ENCODE assay signal across 9 mouse cellular contexts in genomic region chr16:10394699-10395540, GRCm38 (mm10). TPM values are rescaled to one million over a fixed set of nuclear protein-coding genes. Genes with fewer than 3 reads are reported as not detected.
DNase-seq lines count a peak whose midpoint lies in the region; ATAC-seq and TF ChIP-seq lines count a peak whose summit lies in the region.
"Had no signal": no experiment of that assay in that cellular context is flagged by ENCODE, and none has a peak within 500 bp of the region (broad histone marks: within the 10 kb centered on the region; RNA-seq: fewer than 3 reads in every experiment).

TSS of gene Tekt5 (minus strand) at chr16:10395490.

- DNase-seq in gastrocnemius, postnatal 10 days = peak; percentile 54
- no peak for DNase-seq in gastrocnemius, postnatal 36 days
- DNase-seq in hindbrain, postnatal 0 days (ENCODE audit: low spot score) = peak; percentile 70
- DNase-seq in liver, adult 2 months (ENCODE audit: extremely low read depth, low read depth, low spot score) = peak; percentile 14
- DNase-seq in thymus, postnatal 14 days = peak; percentile 53

- peak; percentile 59 for TF ChIP-seq CTCF in bone marrow, adult 2 months (IDR thresholded peaks at IDR 0.05; ENCODE audit: control insufficient read depth, insufficient read depth, low read length)
- TF ChIP-seq CTCF in hindbrain, postnatal 0 days (IDR thresholded peaks at IDR 0.05; ENCODE audit: low read depth) = peak; percentile 69
- TF ChIP-seq CTCF in liver, adult 2 months (IDR thresholded peaks at IDR 0.05; ENCODE audit: low read depth, low read length) = peak; percentile 92

- H3K9me3 ChIP-seq in forebrain, embryonic 12.5 days = no peaks in the 10 kb centered on the region
- H3K9me3 ChIP-seq in hindbrain, postnatal 0 days (ENCODE audit: low read length) = no peaks in the 10 kb centered on the region

- H3K4me1 ChIP-seq in bone marrow, adult 2 months (ENCODE audit: control insufficient read depth, insufficient read depth, low read length) = no peaks in the 10 kb centered on the region
- peaks cover 6% of the 10 kb centered on the region; the same call in 1 of the 2 replicates for H3K4me1 ChIP-seq in forebrain, embryonic 12.5 days
- 0 out of 2 replicates have a peak, but pooled peaks cover 10% of the 10 kb centered on the region for H3K4me1 ChIP-seq in hindbrain, postnatal 0 days (ENCODE audit: insufficient read depth, low read length)
- H3K4me1 ChIP-seq in liver, adult 2 months (ENCODE audit: control insufficient read depth, insufficient read depth, low read length) = no peaks in the 10 kb centered on the region

- no peaks in the 10 kb centered on the region for H3K36me3 ChIP-seq in forebrain, embryonic 12.5 days (replicated peaks)
- no peaks in the 10 kb centered on the region for H3K36me3 ChIP-seq in hindbrain, postnatal 0 days (ENCODE audit: insufficient read depth, low read length)
- no peaks in the 10 kb centered on the region for H3K36me3 ChIP-seq in liver, adult 2 months (ENCODE audit: control insufficient read depth, insufficient read depth, low read length)
- H3K36me3 ChIP-seq in myocyte (ENCODE audit: control insufficient read depth, insufficient read depth) = no peaks in the 10 kb centered on the region

- intact Hi-C loops in gastrocnemius, postnatal 36 days (cut with DNase I) = loop anchor here (5.0 kb wide), 1 partner anchor 113 kb away; no protein-coding TSS in a partner anchor

- no peak within 1 kb of the TSS for H3K4me3 ChIP-seq in bone marrow, adult 2 months (replicated peaks; ENCODE audit: control insufficient read depth, low read depth, low read length)
- peak within 1 kb of the TSS; percentile 29 for H3K4me3 ChIP-seq in forebrain, embryonic 12.5 days (replicated peaks)
- H3K4me3 ChIP-seq in hindbrain, postnatal 0 days (ENCODE audit: low read length) = peak within 1 kb of the TSS; percentile 41
- H3K4me3 ChIP-seq in liver, adult 2 months (ENCODE audit: insufficient read depth, low read depth, low read length) = peak within 1 kb of the TSS; percentile 29; the same call in 1 of the 2 replicates
- H3K4me3 ChIP-seq in myocyte = no peak within 1 kb of the TSS

- H3K4me2 ChIP-seq in forebrain, embryonic 12.5 days = peak within 1 kb of the TSS; percentile 52
- peak within 1 kb of the TSS; percentile 62 for H3K4me2 ChIP-seq in hindbrain, postnatal 0 days (ENCODE audit: low read depth, low read length)
- H3K4me2 ChIP-seq in myocyte (ENCODE audit: low read depth) = peak within 1 kb of the TSS; percentile 18

- H3K27me3 ChIP-seq in forebrain, embryonic 12.5 days = peaks cover 22% of the 10 kb centered on the region
- H3K27me3 ChIP-seq in hindbrain, postnatal 0 days (ENCODE audit: insufficient read depth, low read length) = no peaks in the 10 kb centered on the region
- no peaks in the 10 kb centered on the region for H3K27me3 ChIP-seq in liver, adult 2 months (ENCODE audit: control insufficient read depth, insufficient read depth, low read length)
- H3K27me3 ChIP-seq in myocyte (ENCODE audit: control insufficient read depth, insufficient read depth, insufficient read length) = peaks cover 13% of the 10 kb centered on the region

- no peak for ATAC-seq in forebrain, embryonic 12.5 days (ENCODE audit: low FRiP score)
- ATAC-seq in hindbrain, postnatal 0 days = peak; percentile 77

- no peaks in the 10 kb centered on the region for H3K79me2 ChIP-seq in liver, adult 2 months (ENCODE audit: control insufficient read depth, insufficient read depth, low read length)
- no peaks in the 10 kb centered on the region for H3K79me2 ChIP-seq in myocyte (ENCODE audit: control insufficient read depth, insufficient read depth)

- TF ChIP-seq POLR2A in bone marrow, adult 2 months (IDR thresholded peaks at IDR 0.05; ENCODE audit: borderline replicate concordance, control insufficient read depth, low read depth, low read length) = no peak
- no peak for TF ChIP-seq POLR2A in liver, adult 2 months (IDR thresholded peaks at IDR 0.05; ENCODE audit: extremely low read depth, insufficient read depth, low read length)
- no peak for TF ChIP-seq POLR2A in myocyte (IDR thresholded peaks at IDR 0.05; ENCODE audit: insufficient read length, low read depth)

- H3ac ChIP-seq in myocyte (ENCODE audit: control insufficient read depth, insufficient read length) = no peak within 1 kb of the TSS

- no peak within 1 kb of the TSS for H3K9ac ChIP-seq in forebrain, embryonic 12.5 days
- H3K9ac ChIP-seq in hindbrain, postnatal 0 days (replicated peaks; ENCODE audit: low read length) = peak within 1 kb of the TSS; percentile 38
- peak within 1 kb of the TSS; percentile 10; the same call in 1 of the 2 replicates for H3K9ac ChIP-seq in liver, adult 2 months (ENCODE audit: low read depth, low read length)

- no peak within 1 kb of the TSS; the same call in 1 of the 2 replicates for H3K27ac ChIP-seq in bone marrow, adult 2 months (ENCODE audit: control insufficient read depth, insufficient read depth, low read depth, low read length, poor library complexity)
- H3K27ac ChIP-seq in forebrain, embryonic 12.5 days = no peak within 1 kb of the TSS
- peak within 1 kb of the TSS; percentile 60 for H3K27ac ChIP-seq in hindbrain, postnatal 0 days
- no peak within 1 kb of the TSS for H3K27ac ChIP-seq in liver, adult 2 months (replicated peaks; ENCODE audit: insufficient read depth, low read depth, low read length)
- H3K27ac ChIP-seq: macrophage had no signal

- WGBS in bone marrow, adult 2 months = 37% methylated on average over 37 of the region's 37 CpGs
- WGBS in forebrain, embryonic 12.5 days = 7% methylated on average over 37 of the region's 37 CpGs
- 6% methylated on average over 37 of the region's 37 CpGs for WGBS in hindbrain, postnatal 0 days
- 12% methylated on average over 37 of the region's 37 CpGs for WGBS in liver, adult 2 months

TF ChIP-seq in myocyte, 11 proteins besides CTCF, POLR2A, EP300 and RAD21:
- TF ChIP-seq E2F4 (IDR thresholded peaks at IDR 0.05; ENCODE audit: insufficient read depth) = no peak
- TF ChIP-seq MYOG (IDR thresholded peaks at IDR 0.05; ENCODE audit: control insufficient read depth in 1 of 3, insufficient read depth in 1 of 3, insufficient read length in 2 of 3, low read depth in 2 of 3) = peak in 1 of 3 experiments; percentile 3
- TF ChIP-seq USF1 (IDR thresholded peaks at IDR 0.05; ENCODE audit: low read depth) = no peak
- no peak for TF ChIP-seq MAX (IDR thresholded peaks at IDR 0.05; ENCODE audit: low read depth)
- TF ChIP-seq TCF12 (IDR thresholded peaks at IDR 0.05; ENCODE audit: insufficient read depth, poor library complexity, severe bottlenecking) = no peak
- no peak for TF ChIP-seq SRF (IDR thresholded peaks at IDR 0.05; ENCODE audit: control insufficient read depth, insufficient read length, low read depth)
- no peak for TF ChIP-seq POLR2AphosphoS2 (IDR thresholded peaks at IDR 0.05; ENCODE audit: insufficient read length, low read depth)

RNA-seq across cellular contexts. Expression of gene Tekt5, which starts in this region (rescaled TPM):
- under 1 TPM; 0.23 to 0.31 TPM for total RNA-seq in gastrocnemius, postnatal 10 days (2021)
- not detected for total RNA-seq in gastrocnemius, postnatal 36 days (2021)
- polyA plus RNA-seq in bone marrow, adult 2 months (2011; ENCODE audit: insufficient read depth, insufficient read length, low replicate concordance, missing spikeins) = 0.77 TPM in 1 of 2 replicates, not detected in the other
- 0.14 and 0.18 TPM in 2 replicates for polyA plus RNA-seq in forebrain, embryonic 12.5 days (2016; fragmentation: Nextera tagmentation; extraction: Ambion mirVana)
- total RNA-seq in hindbrain, postnatal 0 days (2014; rRNA removed) = 8.6 and 10.2 TPM in 2 replicates
- 24.7 and 28.2 TPM in 2 replicates for polyA plus RNA-seq in hindbrain, postnatal 0 days (2015; fragmentation: Nextera tagmentation; extraction: Ambion mirVana)
- 0.09 TPM in 1 of 2 replicates, not detected in the other for total RNA-seq in liver, adult 2 months (2014; rRNA removed)
- polyA plus RNA-seq in liver, adult 2 months (2012; rRNA removed) = 0.07 and 0.12 TPM in 2 replicates
- 21.8 TPM for polyA plus RNA-seq in myocyte (2012; fragmentation: generic; extraction: Trizol)
- polyA plus RNA-seq: macrophage had no signal

Comparison
In these comparisons a context has a peak if more than half of its experiments do, and no peak if none do; other contexts are left out.
1. RNA of gene Tekt5 (polyA plus RNA-seq): 24.7 to 28.2 TPM in hindbrain, postnatal 0 days and 21.8 TPM in myocyte (single experiment); 0.14 to 0.18 TPM in forebrain, embryonic 12.5 days, 0.07 to 0.12 TPM in liver, adult 2 months and 0.77 TPM in bone marrow, adult 2 months; every median in the first group is over 10 times any median in the second.
2. Peak in DNase-seq in gastrocnemius, postnatal 10 days; RNA of the gene not detected or under 1 TPM.
3. Peak in DNase-seq, H3K4me3 ChIP-seq and H3K9ac ChIP-seq in liver, adult 2 months; RNA of the gene not detected or under 1 TPM.
4. DNase-seq: peak in hindbrain, postnatal 0 days (single experiment) and thymus, postnatal 14 days (single experiment); none in gastrocnemius, postnatal 36 days (0 of 2).
5. H3K4me3 ChIP-seq: peak in forebrain, embryonic 12.5 days (single experiment) and hindbrain, postnatal 0 days (single experiment); none in bone marrow, adult 2 months (single experiment) and myocyte (single experiment).
6. Peak in every context shown above with its lines, with median percentiles within 50 percentile points of each other: CTCF ChIP-seq and H3K4me2 ChIP-seq.